Mouse (Mus musculus) frontal cortex, postnatal 14 days (tissue): Measurements from ENCODE around the gene Abi3.

Source experiments
- DNase-seq, 2 experiments: peaks; one replicate each; pipeline ENCODE4 v3.0.0; 2022; ENCODE audit warnings: low spot score in 2 of 2

The Abi3 gene

GRCm38 (mm10) chr11:95825625-95826024 is 16.7 kb downstream of the Abi3 start:
- no peak for DNase-seq

- DNase-seq: peak in 1 of 2 experiments; percentile 47
Measured at GRCm38 (mm10) chr11:95824877-95825243, 17.4 kb downstream of the Abi3 start.

- peak; percentile 69 to 81 for DNase-seq
Measured at GRCm38 (mm10) chr11:95824071-95824876, 18.0 kb downstream of the Abi3 start, which contains the start of gene Phospho1. Gene Phospho1, plus strand, starts transcription at chr11:95824499.

GRCm38 (mm10) chr11:95822437-95822836 is 19.8 kb downstream of the Abi3 start:
- no peak for DNase-seq

- DNase-seq: no peak
Measured at GRCm38 (mm10) chr11:95821511-95821910, 20.8 kb downstream of the Abi3 start.

GRCm38 (mm10) chr11:95819138-95819537 is 23.1 kb downstream of the Abi3 start:
- no peak for DNase-seq

GRCm38 (mm10) chr11:95815412-95815811 is 26.9 kb downstream of the Abi3 start:
- no peak for DNase-seq

- no peak for DNase-seq
Measured at GRCm38 (mm10) chr11:95814857-95815256, 27.4 kb downstream of the Abi3 start.

GRCm38 (mm10) chr11:95814101-95814500 is 28.2 kb downstream of the Abi3 start:
- DNase-seq: no peak

GRCm38 (mm10) chr11:95812224-95812623 is 30.1 kb downstream of the Abi3 start:
- DNase-seq: no peak

GRCm38 (mm10) chr11:95811741-95812140 is 30.5 kb downstream of the Abi3 start:
- no peak for DNase-seq

GRCm38 (mm10) chr11:95810828-95811227 is 31.4 kb downstream of the Abi3 start:
- DNase-seq: no peak

- DNase-seq: no peak
Measured at GRCm38 (mm10) chr11:95809603-95810002, 32.7 kb downstream of the Abi3 start.

GRCm38 (mm10) chr11:95808448-95809011 is 33.7 kb downstream of the Abi3 start:
- no peak for DNase-seq

GRCm38 (mm10) chr11:95807884-95808283 is 34.4 kb downstream of the Abi3 start:
- no peak for DNase-seq

- no peak for DNase-seq
Measured at GRCm38 (mm10) chr11:95805527-95805926, 36.7 kb downstream of the Abi3 start.

- no peak for DNase-seq
Measured at GRCm38 (mm10) chr11:95805010-95805409, 37.3 kb downstream of the Abi3 start.

- no peak for DNase-seq
Measured at GRCm38 (mm10) chr11:95795582-95795981, 46.7 kb downstream of the Abi3 start.

GRCm38 (mm10) chr11:95794201-95794600 is 48.1 kb downstream of the Abi3 start:
- no peak for DNase-seq

- DNase-seq: no peak
Measured at GRCm38 (mm10) chr11:95792950-95793509, 49.2 kb downstream of the Abi3 start.

GRCm38 (mm10) chr11:95791787-95792186 is 50.5 kb downstream of the Abi3 start:
- peak; percentile 18 to 50 for DNase-seq

GRCm38 (mm10) chr11:95789451-95789891 is 52.8 kb downstream of the Abi3 start:
- no peak for DNase-seq

GRCm38 (mm10) chr11:95786511-95786910 is 55.8 kb downstream of the Abi3 start:
- no peak for DNase-seq
